Mouse (Mus musculus) neural tube, embryonic 14.5 days (tissue): ENCODE data around the gene Tprn. TPM values are rescaled to one million over a fixed set of nuclear protein-coding genes. Genes with fewer than 3 reads are reported as not detected.

Source experiments
- ATAC-seq: fragments of 200-750 bp; cut with Nextera tagmentation; 2 replicates; pipeline ENCODE4 v1.8.0; 2017; ENCODE audit warnings: low read depth, mild to moderate bottlenecking, moderate TSS enrichment, moderate library complexity
- H3K27ac ChIP-seq: fragments of 300-500 bp; sonication (generic); 2 replicates; pipeline ENCODE4 v1.5.1; 2014; ENCODE audit warnings: low read depth, mild to moderate bottlenecking, control low read depth, low read length, moderate library complexity, mixed read lengths
- H3K27me3 ChIP-seq: fragments of 300-500 bp; sonication (generic); 2 replicates; pipeline ENCODE4 v1.6.1; 2014; ENCODE audit warnings: low read length; ENCODE audit not compliant: control insufficient read depth, insufficient read depth
- H3K36me3 ChIP-seq: fragments of 300-500 bp; sonication (generic); 2 replicates; pipeline ENCODE4 v1.6.1; 2014; ENCODE audit warnings: low read length, mixed read lengths; ENCODE audit not compliant: control insufficient read depth, insufficient read depth
- H3K4me1 ChIP-seq: fragments of 300-500 bp; sonication (generic); 2 replicates; pipeline ENCODE4 v1.6.1; 2014; ENCODE audit warnings: low read length; ENCODE audit not compliant: control insufficient read depth, insufficient read depth
- H3K4me2 ChIP-seq: fragments of 300-500 bp; sonication (generic); 2 replicates; pipeline ENCODE4 v1.6.1; 2014; ENCODE audit warnings: mild to moderate bottlenecking, low read depth, low read length, control low read depth
- H3K4me3 ChIP-seq: fragments of 300-500 bp; sonication (generic); 2 replicates; pipeline ENCODE4 v1.5.1; 2014; ENCODE audit warnings: low read depth, low read length, control low read depth, mixed read lengths
- H3K9ac ChIP-seq: fragments of 300-500 bp; sonication (generic); replicated peaks from 2 replicates; pipeline ENCODE4 v1.6.1; 2014; ENCODE audit warnings: low read depth, mild to moderate bottlenecking, control low read depth, low read length, mixed read lengths
- H3K9me3 ChIP-seq: fragments of 300-500 bp; sonication (generic); 2 replicates; pipeline ENCODE4 v1.6.1; 2016; ENCODE audit warnings: low read length; ENCODE audit not compliant: control insufficient read depth
- WGBS: fragments of 180-500 bp; shearing (Covaris S2); extraction: QIAGEN DNeasy Blood & Tissue Kit; methylation state at CpG from one replicate; pipeline ENCODE4 v1.1.7; 2014; 5-methylcytosine and 5-hydroxymethylcytosine counted together
- polyA plus RNA-seq: library from polyadenylated mRNA; unstranded; fragments of >200 nt; fragmentation: Nextera tagmentation; extraction: Ambion mirVana; gene quantifications from 2 replicates; pipeline ENCODE4 v1.2.1, GENCODE M21; 2014

The Tprn gene
- polyA plus RNA-seq, 1 experiment from 2014 or later: 11.5 TPM

GRCm38 (mm10) chr2:25231038-25231437, 31.4 kb upstream of the Tprn start:
- WGBS: 63% methylated on average over 12 of the region's 12 CpGs
- Histone ChIP-seq H3K9me3 (no peaks in the 10 kb centered on the region), H3K9ac (no peak overlapping the region), H3K27ac (no peak overlapping the region), H3K4me1 (no peaks in the 10 kb centered on the region), H3K4me2 (no peak overlapping the region), H3K36me3 (no peaks in the 10 kb centered on the region), H3K4me3 (no peak overlapping the region), H3K27me3 (no peaks in the 10 kb centered on the region)
- no peak for ATAC-seq

GRCm38 (mm10) chr2:25233421-25233820, 29.0 kb upstream of the Tprn start:
- no peaks in the 10 kb centered on the region for H3K9me3 ChIP-seq
- ATAC-seq: no peak
- 85% methylated on average over 4 of the region's 4 CpGs for WGBS

GRCm38 (mm10) chr2:25234050-25234449, 28.4 kb upstream of the Tprn start, which contains the start of gene Slc34a3:
Gene Slc34a3, minus strand, starts transcription at chr2:25234364.
- Histone ChIP-seq H3K36me3 (no peaks in the 10 kb centered on the region), H3K27ac (no peak within 1 kb of the TSS), H3K4me1 (no peaks in the 10 kb centered on the region), H3K4me3 (no peak within 1 kb of the TSS), H3K9ac (no peak within 1 kb of the TSS), H3K4me2 (no peak within 1 kb of the TSS), H3K9me3 (no peaks in the 10 kb centered on the region), H3K27me3 (no peaks in the 10 kb centered on the region)
- 87% methylated on average over 3 of the region's 3 CpGs for WGBS
- no peak for ATAC-seq

More at GRCm38 (mm10) chr2:25233421-25233820, 29.0 kb upstream of the Tprn start:
- Histone ChIP-seq H3K4me1 (no peaks in the 10 kb centered on the region), H3K4me3 (no peak overlapping the region), H3K4me2 (no peak overlapping the region), H3K36me3 (no peaks in the 10 kb centered on the region), H3K27ac (no peak overlapping the region), H3K9ac (no peak overlapping the region), H3K27me3 (no peaks in the 10 kb centered on the region)

GRCm38 (mm10) chr2:25234551-25235220, 27.7 kb upstream of the Tprn start:
- no peak for ATAC-seq
- Histone ChIP-seq H3K4me1 (no peaks in the 10 kb centered on the region), H3K4me2 (no peak overlapping the region), H3K4me3 (no peak overlapping the region), H3K27ac (no peak overlapping the region), H3K27me3 (no peaks in the 10 kb centered on the region), H3K9ac (no peak overlapping the region), H3K9me3 (no peaks in the 10 kb centered on the region), H3K36me3 (no peaks in the 10 kb centered on the region)
- WGBS: 69% methylated on average over 5 of the region's 5 CpGs

- Histone ChIP-seq H3K9ac (no peak within 1 kb of the TSS), H3K9me3 (no peaks in the 10 kb centered on the region), H3K27ac (no peak within 1 kb of the TSS), H3K27me3 (no peaks in the 10 kb centered on the region), H3K36me3 (no peaks in the 10 kb centered on the region), H3K4me3 (no peak within 1 kb of the TSS), H3K4me1 (peaks cover 4% of the 10 kb centered on the region; the same call in 1 of the 2 replicates), H3K4me2 (no peak within 1 kb of the TSS)
- ATAC-seq: no peak
- WGBS: 40% methylated on average over 8 of the region's 8 CpGs
Observed at GRCm38 (mm10) chr2:25236614-25237013, 25.8 kb upstream of the Tprn start, which contains the start of gene Rnf224. Gene Rnf224, minus strand, starts transcription at chr2:25236787.

- Histone ChIP-seq H3K9me3 (no peaks in the 10 kb centered on the region), H3K4me3 (no peak overlapping the region), H3K27me3 (no peaks in the 10 kb centered on the region), H3K36me3 (no peaks in the 10 kb centered on the region), H3K4me2 (no peak overlapping the region), H3K27ac (no peak overlapping the region), H3K4me1 (peaks cover 5% of the 10 kb centered on the region; the same call in 1 of the 2 replicates), H3K9ac (no peak overlapping the region)
- 76% methylated on average over 4 of the region's 4 CpGs for WGBS
- no peak for ATAC-seq
Observed at GRCm38 (mm10) chr2:25237522-25237921, 24.9 kb upstream of the Tprn start.

GRCm38 (mm10) chr2:25238106-25238505, 24.3 kb upstream of the Tprn start:
- H3K36me3 ChIP-seq: no peaks in the 10 kb centered on the region
- no peak overlapping the region for H3K4me3 ChIP-seq
- no peak for ATAC-seq
- no peak overlapping the region for H3K27ac ChIP-seq
- peaks cover 5% of the 10 kb centered on the region; the same call in 1 of the 2 replicates for H3K4me1 ChIP-seq
- no peaks in the 10 kb centered on the region for H3K9me3 ChIP-seq
- no peak overlapping the region for H3K9ac ChIP-seq
- H3K27me3 ChIP-seq: no peaks in the 10 kb centered on the region
- no peak overlapping the region for H3K4me2 ChIP-seq

GRCm38 (mm10) chr2:25239766-25240165, 22.7 kb upstream of the Tprn start:
- no peak overlapping the region for H3K27ac ChIP-seq
- H3K4me1 ChIP-seq: peaks cover 5% of the 10 kb centered on the region; the same call in 1 of the 2 replicates
- no peaks in the 10 kb centered on the region for H3K9me3 ChIP-seq
- no peaks in the 10 kb centered on the region for H3K27me3 ChIP-seq
- ATAC-seq: no peak
- 91% methylated on average over 3 of the region's 3 CpGs for WGBS
- no peak overlapping the region for H3K9ac ChIP-seq
- H3K4me2 ChIP-seq: no peak overlapping the region
- no peaks in the 10 kb centered on the region for H3K36me3 ChIP-seq
- H3K4me3 ChIP-seq: no peak overlapping the region

GRCm38 (mm10) chr2:25240310-25240709, 22.1 kb upstream of the Tprn start:
- no peaks in the 10 kb centered on the region for H3K9me3 ChIP-seq
- WGBS: 51% methylated on average over 8 of the region's 8 CpGs
- peaks cover 5% of the 10 kb centered on the region; the same call in 1 of the 2 replicates for H3K4me1 ChIP-seq
- peak overlapping the region; percentile 81; the same call in 1 of the 2 replicates for H3K4me2 ChIP-seq
- peak; percentile 23; the same call in 1 of the 2 replicates for ATAC-seq
- no peak overlapping the region for H3K9ac ChIP-seq
- peaks cover 2% of the 10 kb centered on the region; the same call in 1 of the 2 replicates for H3K36me3 ChIP-seq
- H3K27me3 ChIP-seq: no peaks in the 10 kb centered on the region
- H3K27ac ChIP-seq: peak overlapping the region; percentile 24; the same call in 1 of the 2 replicates
- peak overlapping the region; percentile 69 for H3K4me3 ChIP-seq
